Comparison of ENCODE assay signal across 17 mouse cellular contexts in the genomic region with DNA sequence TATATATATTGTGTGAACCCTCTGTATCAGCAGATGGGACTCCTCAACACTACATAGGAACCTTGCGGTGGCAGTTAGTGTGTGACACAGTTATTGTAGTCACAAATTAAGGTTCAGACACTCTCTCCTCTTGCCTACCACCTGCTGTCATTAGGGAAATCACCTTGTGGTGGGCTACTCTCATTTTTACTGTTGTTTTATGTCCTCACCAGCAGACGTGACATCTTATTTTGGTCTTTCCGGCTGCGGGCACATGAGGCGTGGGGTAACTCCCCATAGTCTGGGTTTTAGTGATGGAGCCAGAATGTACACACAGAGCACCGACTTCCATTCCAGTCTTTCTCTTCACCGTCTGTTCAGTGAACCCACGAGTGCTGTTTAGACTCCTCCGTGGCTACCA. TPM values are rescaled to one million over a fixed set of nuclear protein-coding genes. Genes with fewer than 3 reads are reported as not detected.
A peak's percentile ranks its signal among the peaks of the same experiment; 100 is the strongest.
DNase-seq lines count a peak whose midpoint lies in the region; ATAC-seq lines count a peak whose summit lies in the region.
"Had no signal": no experiment of that assay in that cellular context is flagged by ENCODE, and none has a peak within 500 bp of the region (broad histone marks: within the 10 kb centered on the region; RNA-seq: fewer than 3 reads in every experiment).

No protein-coding gene starts in this region.

- ATAC-seq in monocyte, adult 5-6 weeks (replicated peaks; ENCODE audit: insufficient number of reproducible peaks, low FRiP score, low TSS enrichment, poor library complexity, severe bottlenecking): peak; percentile 47; the same call in 1 of the 2 replicates
- ATAC-seq: forebrain, embryonic 13.5 days had no signal

- DNase-seq in A20 (ENCODE audit: low read depth, low spot score): peak; percentile 96
- peak; percentile 76 for DNase-seq in CD4-positive helper T cell, adult 2 months (ENCODE audit: low read depth, low spot score)
- peak; percentile 3 for DNase-seq in T-cell, adult 2 months (ENCODE audit: low spot score)
- no peak for DNase-seq in frontal cortex, postnatal 36 days (ENCODE audit: low spot score in 2 of 2)
- DNase-seq in urinary bladder, postnatal 36 days (ENCODE audit: low spot score in 2 of 2): no peak
- DNase-seq in right cerebral cortex, adult 2 months (ENCODE audit: low spot score in 2 of 2): no peak
- no peak for DNase-seq in embryo, embryonic 11 days
- DNase-seq: adrenal gland, postnatal 14 days; cerebellum, adult 18-20 months; cerebellum, adult 9-11 months; cerebellum, postnatal 36 days; gastrocnemius, postnatal 10 days; heart, adult 2 months; heart, postnatal 36 days; kidney, adult 11 months had no signal

RNA-seq across cellular contexts. Expression of a gene that starts 26.2 kb away (rescaled TPM):
- 121 to 148 TPM (median 146 TPM) in 3 replicates for total RNA-seq in monocyte, adult 5-6 weeks (2017)

Comparison
In these comparisons a context has a peak if more than half of its experiments do, and no peak if none do; other contexts are left out.
1. DNase-seq: peak in A20 (single experiment), CD4-positive helper T cell, adult 2 months (single experiment) and T-cell, adult 2 months (single experiment); none in frontal cortex, postnatal 36 days (0 of 2), urinary bladder, postnatal 36 days (0 of 2), right cerebral cortex, adult 2 months (0 of 2) and embryo, embryonic 11 days (single experiment).